Mouse (Mus musculus) forebrain, embryonic 11.5 days (tissue): ENCODE data around the gene 1700029F12Rik. TPM values are rescaled to one million over a fixed set of nuclear protein-coding genes. Genes with fewer than 3 reads are reported as not detected.

Experiments used
- polyA plus RNA-seq: library from polyadenylated mRNA; unstranded; fragments of >200 nt; fragmentation: Nextera tagmentation; extraction: Ambion mirVana; gene quantifications from 2 replicates; pipeline ENCODE4 v1.2.1, GENCODE M21; 2014

Gene 1700029F12Rik
- polyA plus RNA-seq, 1 experiment from 2014 or later = not detected

Other genes with a start within 250 kb of the 1700029F12Rik start
- gene Gcnt4, start 109.7 kb downstream of the 1700029F12Rik start, polyA plus RNA-seq = 0.11 and 0.13 TPM in 2 replicates
- 10.1 and 12.5 TPM in 2 replicates for gene Fam169a, start 32.9 kb upstream of the 1700029F12Rik start, polyA plus RNA-seq
- gene Gm6169, start 64.9 kb upstream of the 1700029F12Rik start, polyA plus RNA-seq = 0.71 and 1.9 TPM in 2 replicates
- 39.6 and 39.9 TPM in 2 replicates for gene Gfm2, start 103.6 kb upstream of the 1700029F12Rik start, polyA plus RNA-seq
- 59.1 and 71.9 TPM in 2 replicates for gene Nsa2, start 103.6 kb upstream of the 1700029F12Rik start, polyA plus RNA-seq
- gene Hexb, start 164.0 kb upstream of the 1700029F12Rik start, polyA plus RNA-seq = 20.3 and 22.2 TPM in 2 replicates
- 17.9 and 20.8 TPM in 2 replicates for gene Enc1, start 206.7 kb upstream of the 1700029F12Rik start, polyA plus RNA-seq